Mouse (Mus musculus) forebrain, postnatal 0 days (tissue): Measurements from ENCODE around the gene Ppil6. TPM values are rescaled to one million over a fixed set of nuclear protein-coding genes. Genes with fewer than 3 reads are reported as not detected.
A peak's percentile ranks its signal among the peaks of the same experiment; 100 is the strongest.

Experiments used
- ATAC-seq: fragments of 200-750 bp; cut with Nextera tagmentation; 2 replicates; pipeline ENCODE4 v1.8.0; 2017; ENCODE audit warnings: mild to moderate bottlenecking, moderate library complexity
- DNase-seq: peaks from one replicate; pipeline ENCODE4 v3.0.0-alpha.2; 2015
- H3K27ac ChIP-seq: fragments of 300-500 bp; sonication (generic); 2 replicates; pipeline ENCODE4 v1.5.1; 2014; ENCODE audit warnings: low read depth, mild to moderate bottlenecking, antibody characterized with exemption, low read length, moderate library complexity, mixed read lengths
- H3K27me3 ChIP-seq: fragments of 300-500 bp; sonication (generic); 2 replicates; pipeline ENCODE4 v1.6.1; 2014; ENCODE audit warnings: mild to moderate bottlenecking, low read length, mixed read lengths; ENCODE audit not compliant: insufficient read depth
- H3K36me3 ChIP-seq: fragments of 300-500 bp; sonication (generic); 2 replicates; pipeline ENCODE4 v1.6.1; 2014; ENCODE audit warnings: mild to moderate bottlenecking, moderate library complexity; ENCODE audit not compliant: insufficient read depth
- H3K4me1 ChIP-seq: fragments of 300-500 bp; sonication (generic); 2 replicates; pipeline ENCODE4 v1.6.1; 2014; ENCODE audit warnings: antibody characterized with exemption; ENCODE audit not compliant: insufficient read depth
- H3K4me2 ChIP-seq: fragments of 300-500 bp; sonication (generic); 2 replicates; pipeline ENCODE4 v1.6.1; 2014; ENCODE audit warnings: low read depth, mild to moderate bottlenecking, moderate library complexity
- H3K4me3 ChIP-seq: fragments of 300-500 bp; sonication (generic); 2 replicates; pipeline ENCODE4 v1.5.1; 2014; ENCODE audit warnings: low read depth, low read length, mixed read lengths
- H3K9ac ChIP-seq: fragments of 300-500 bp; sonication (generic); 2 replicates; pipeline ENCODE4 v1.6.1; 2014; ENCODE audit warnings: mild to moderate bottlenecking
- H3K9me3 ChIP-seq: fragments of 300-500 bp; sonication (generic); 2 replicates; pipeline ENCODE4 v1.6.1; 2016; ENCODE audit warnings: low read length
- CTCF ChIP-seq: sonication (generic); IDR thresholded peaks from 2 replicates; pipeline ENCODE4 v1.5.1; 2016; ENCODE audit warnings: antibody characterized with exemption, control low read depth, low read depth
- WGBS: fragments of 180-500 bp; shearing (Covaris S2); extraction: QIAGEN DNeasy Blood & Tissue Kit; methylation state at CpG from one replicate; pipeline ENCODE4 v1.1.7; 2014; 5-methylcytosine and 5-hydroxymethylcytosine counted together
- polyA plus RNA-seq: library from polyadenylated mRNA; unstranded; fragments of >200 nt; fragmentation: Nextera tagmentation; extraction: Ambion mirVana; gene quantifications from 2 replicates; pipeline ENCODE4 v1.2.1, GENCODE M21; 2015
- total RNA-seq: library from RNA; depleted of rRNA; stranded (reverse); fragments of >200 nt; gene quantifications from 2 replicates; pipeline ENCODE4 v1.2.3, GENCODE M21; 2014

Gene Ppil6
- total and polyA plus RNA-seq, 2 experiments from 2014 or later = 0.81 to 8.7 TPM

DNA sequence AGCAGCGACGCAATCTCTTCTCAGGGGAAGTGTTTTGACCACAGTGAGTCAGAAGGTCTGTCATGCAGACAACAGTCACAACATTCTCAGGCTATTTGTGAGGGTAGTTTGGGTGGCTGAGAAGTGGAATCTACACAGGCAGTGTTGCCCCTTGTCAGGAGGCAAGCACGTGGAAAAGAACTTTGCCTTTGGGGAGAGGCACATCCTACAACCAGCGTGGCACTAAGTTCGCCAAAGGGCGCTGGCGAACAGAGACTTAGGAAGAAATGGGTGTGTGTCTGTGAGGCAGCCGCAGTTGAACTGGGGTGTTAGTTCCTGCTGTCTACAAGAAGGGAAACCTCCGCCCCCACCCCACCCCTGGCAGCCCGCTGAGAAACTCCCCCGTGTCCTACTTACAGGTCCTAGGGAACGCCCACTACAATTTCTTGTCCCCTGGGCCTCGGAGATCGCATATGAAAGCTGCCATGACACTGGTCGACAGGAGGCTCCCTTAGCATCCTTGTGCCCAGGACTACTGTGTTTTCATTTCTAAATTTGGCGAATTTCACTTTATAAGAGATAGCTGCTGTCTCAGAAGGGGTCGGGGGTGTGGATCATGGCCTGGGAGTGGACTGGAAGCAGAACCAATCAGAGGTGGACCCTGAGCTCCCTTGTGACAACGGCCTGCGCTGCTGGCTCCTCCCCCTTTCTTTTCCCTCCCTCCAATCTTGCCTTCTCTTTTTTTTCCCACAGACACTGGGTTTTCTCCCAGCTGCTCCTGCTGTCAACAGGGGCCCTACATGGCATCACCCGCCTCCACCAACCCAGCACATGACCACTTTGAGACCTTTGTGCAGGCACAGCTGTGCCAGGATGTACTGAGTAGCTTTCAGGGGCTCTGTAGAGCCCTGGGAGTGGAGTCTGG, 12.7 kb upstream of the Ppil6 start:
- no peaks in the 10 kb centered on the region for H3K9me3 ChIP-seq
- peak overlapping the region; percentile 85 for H3K4me2 ChIP-seq
- H3K9ac ChIP-seq = peak overlapping the region; percentile 60
- no peaks in the 10 kb centered on the region for H3K27me3 ChIP-seq
- H3K36me3 ChIP-seq = peaks cover 12% of the 10 kb centered on the region
- 0 out of 2 replicates have a peak, but pooled peaks have one; percentile 5 for TF ChIP-seq CTCF
- H3K4me3 ChIP-seq = peak overlapping the region; percentile 49
- WGBS = 2% methylated on average over 20 of the region's 20 CpGs
- ATAC-seq (peak; percentile 77), DNase-seq (peak; percentile 66)
- H3K27ac ChIP-seq = peak overlapping the region; percentile 70
- H3K4me1 ChIP-seq = peaks cover 11% of the 10 kb centered on the region

DNA sequence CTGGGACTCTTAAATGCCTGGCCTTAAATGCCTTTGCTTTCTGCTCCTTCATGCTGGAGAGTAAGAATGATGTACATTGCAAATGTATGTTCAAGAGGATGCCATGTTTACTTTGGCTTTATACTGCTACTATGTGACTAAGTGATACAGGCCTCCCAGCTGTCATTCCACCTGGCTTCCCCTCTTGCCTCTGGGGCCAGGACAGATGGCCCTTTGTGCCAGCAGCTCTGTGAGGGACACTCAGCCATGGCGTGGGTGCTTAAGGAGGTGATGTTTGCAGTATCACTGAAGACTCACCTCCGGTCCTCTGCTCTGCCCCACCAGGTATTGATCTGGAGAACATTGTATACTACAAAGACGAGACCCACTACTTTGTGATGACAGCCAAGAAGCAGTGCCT, 10.3 kb upstream of the Ppil6 start:
- Histone ChIP-seq H3K4me1 (peaks cover 11% of the 10 kb centered on the region), H3K4me2 (no peak overlapping the region), H3K9ac (no peak overlapping the region), H3K4me3 (no peak overlapping the region), H3K36me3 (peaks cover 32% of the 10 kb centered on the region), H3K27me3 (no peaks in the 10 kb centered on the region), H3K27ac (no peak overlapping the region), H3K9me3 (no peaks in the 10 kb centered on the region)
- ATAC-seq = no peak
- DNase-seq = no peak
- TF ChIP-seq CTCF = no peak
- 72% methylated on average over 3 of the region's 3 CpGs for WGBS

DNA sequence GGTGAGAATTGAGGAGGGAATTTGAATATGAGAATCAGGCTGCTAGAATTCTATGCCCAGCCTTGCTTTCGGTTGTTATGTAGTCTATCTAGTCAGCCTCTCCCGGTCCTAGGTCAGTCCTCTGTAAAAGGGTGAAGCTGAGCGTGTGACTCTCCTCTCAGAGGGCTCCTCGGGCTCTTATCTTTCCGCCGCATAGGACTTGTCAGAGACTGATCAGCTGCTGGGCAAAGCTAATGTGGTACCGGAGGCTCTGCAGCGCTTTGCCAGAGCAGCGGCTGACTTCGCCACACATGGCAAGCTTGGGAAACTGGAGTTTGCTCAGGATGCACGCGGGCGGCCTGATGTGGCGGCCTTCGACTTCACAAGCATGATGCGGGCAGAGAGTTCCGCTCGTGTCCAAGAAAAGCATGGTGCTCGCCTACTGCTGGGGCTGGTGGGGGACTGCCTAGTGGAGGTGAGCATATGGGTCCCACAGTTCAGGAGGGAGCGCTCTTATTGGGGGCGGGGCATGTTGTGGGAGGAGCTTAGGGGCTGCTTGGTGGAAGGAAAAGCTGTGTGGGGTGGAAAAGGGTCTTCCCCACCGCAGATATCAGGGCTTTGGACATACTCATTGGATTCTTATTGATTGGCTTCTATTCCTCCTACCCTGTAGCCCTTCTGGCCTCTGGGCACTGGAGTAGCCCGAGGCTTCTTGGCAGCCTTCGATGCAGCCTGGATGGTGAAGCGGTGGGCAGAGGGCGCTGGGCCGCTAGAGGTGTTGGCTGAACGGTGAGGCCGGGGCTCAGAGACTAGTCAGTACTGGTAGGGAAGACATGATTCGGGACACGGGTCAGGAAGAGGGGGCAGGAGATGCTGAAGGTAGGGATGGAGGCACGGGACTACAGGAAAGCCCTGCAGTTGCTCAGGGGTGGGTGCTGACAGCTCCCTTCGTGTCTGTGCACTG, 9.0 kb upstream of the Ppil6 start:
- ATAC-seq (no peak), DNase-seq (no peak)
- Histone ChIP-seq H3K4me3 (no peak overlapping the region), H3K9me3 (no peaks in the 10 kb centered on the region), H3K4me1 (peaks cover 8% of the 10 kb centered on the region), H3K27ac (no peak overlapping the region), H3K9ac (no peak overlapping the region), H3K27me3 (no peaks in the 10 kb centered on the region), H3K36me3 (peaks cover 45% of the 10 kb centered on the region), H3K4me2 (no peak overlapping the region)
- no peak for TF ChIP-seq CTCF
- WGBS = 78% methylated on average over 33 of the region's 33 CpGs

DNA sequence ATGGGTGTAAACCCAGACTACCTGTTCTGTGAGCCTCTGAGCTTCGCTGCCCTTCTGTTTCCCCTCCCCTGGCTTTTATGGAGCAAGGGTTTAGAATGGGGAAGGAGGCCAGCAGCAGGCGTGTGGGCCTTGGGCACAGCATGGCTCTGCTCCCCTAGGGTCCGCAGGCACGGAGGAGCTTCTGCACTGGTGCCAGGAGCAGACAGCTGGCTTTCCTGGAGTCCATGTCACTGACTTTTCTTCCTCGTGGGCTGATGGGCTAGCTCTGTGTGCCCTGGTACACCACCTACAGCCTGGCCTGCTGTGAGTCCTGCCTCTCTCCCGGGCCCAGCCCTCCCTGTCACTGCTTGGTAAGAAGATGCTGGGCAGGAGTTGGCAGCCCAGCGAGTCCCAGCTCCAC, 7.8 kb upstream of the Ppil6 start:
- H3K27ac ChIP-seq = no peak overlapping the region
- no peak for ATAC-seq
- H3K9ac ChIP-seq = no peak overlapping the region
- no peaks in the 10 kb centered on the region for H3K9me3 ChIP-seq
- no peak overlapping the region for H3K4me2 ChIP-seq
- no peak for TF ChIP-seq CTCF
- DNase-seq = no peak
- no peak overlapping the region for H3K4me3 ChIP-seq
- peaks cover 3% of the 10 kb centered on the region; the same call in 1 of the 2 replicates for H3K4me1 ChIP-seq
- H3K27me3 ChIP-seq = no peaks in the 10 kb centered on the region
- peaks cover 56% of the 10 kb centered on the region for H3K36me3 ChIP-seq
- 82% methylated on average over 7 of the region's 7 CpGs for WGBS

DNA sequence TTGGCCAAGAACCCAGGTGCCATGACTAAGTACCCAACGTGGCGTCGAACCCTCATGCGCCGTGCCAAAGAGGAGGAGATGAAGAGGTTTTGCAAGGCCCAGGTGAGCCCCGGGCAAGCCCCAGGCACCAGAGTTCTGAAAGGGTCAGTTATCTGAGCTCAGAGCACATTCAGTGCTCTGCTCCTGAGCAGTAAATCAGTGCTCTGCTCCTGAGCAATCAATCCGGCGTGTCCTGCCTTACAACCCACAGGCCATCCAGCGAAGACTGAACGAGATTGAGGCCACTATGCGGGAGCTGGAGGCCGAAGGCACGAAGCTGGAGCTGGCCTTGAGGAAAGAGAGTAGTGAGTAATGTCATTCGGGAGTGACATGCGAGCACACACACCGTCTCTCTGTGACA, 4.5 kb upstream of the Ppil6 start:
- no peak overlapping the region for H3K9ac ChIP-seq
- peaks cover 12% of the 10 kb centered on the region for H3K4me1 ChIP-seq
- H3K27ac ChIP-seq = no peak overlapping the region
- WGBS = 94% methylated on average over 16 of the region's 16 CpGs
- H3K36me3 ChIP-seq = peaks cover 56% of the 10 kb centered on the region
- H3K4me3 ChIP-seq = no peak overlapping the region
- H3K4me2 ChIP-seq = no peak overlapping the region
- DNase-seq (no peak), ATAC-seq (no peak)
- no peak for TF ChIP-seq CTCF
- H3K27me3 ChIP-seq = no peaks in the 10 kb centered on the region
- no peaks in the 10 kb centered on the region for H3K9me3 ChIP-seq

DNA sequence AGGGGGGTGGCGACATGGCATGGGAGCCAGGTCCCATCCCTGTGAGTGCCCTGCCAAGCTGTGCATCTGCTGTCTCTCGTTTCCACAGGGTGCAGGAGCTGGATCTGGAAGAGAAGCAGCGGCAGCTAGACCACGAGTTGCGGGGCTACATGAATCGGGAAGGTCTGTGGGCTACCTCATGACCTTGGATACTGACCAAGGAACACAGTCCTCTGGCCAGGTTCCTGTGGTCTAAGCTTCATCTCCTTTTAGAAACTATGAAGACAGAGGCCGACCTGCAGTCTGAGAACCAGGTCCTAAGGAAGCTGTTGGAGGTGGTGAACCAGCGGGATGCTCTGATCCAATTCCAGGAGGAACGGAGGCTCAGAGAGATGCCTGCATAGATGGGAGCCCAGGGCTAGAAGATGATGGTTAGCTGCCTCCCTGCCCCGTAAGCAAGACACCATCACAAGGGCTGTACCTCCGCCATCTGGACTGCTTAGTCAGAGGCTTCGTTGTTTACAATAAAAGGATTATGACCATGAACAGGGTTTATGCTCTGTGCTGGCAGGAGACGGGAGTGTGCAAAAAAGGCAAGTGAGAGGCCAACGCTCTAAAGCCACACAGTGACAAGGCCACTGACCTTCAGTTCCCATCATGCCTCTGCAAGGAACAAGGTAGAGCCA, 3.6 kb upstream of the Ppil6 start:
- no peak overlapping the region for H3K27ac ChIP-seq
- H3K4me2 ChIP-seq = no peak overlapping the region
- no peak overlapping the region for H3K4me3 ChIP-seq
- TF ChIP-seq CTCF = no peak
- H3K36me3 ChIP-seq = peaks cover 52% of the 10 kb centered on the region
- 80% methylated on average over 14 of the region's 14 CpGs for WGBS
- no peaks in the 10 kb centered on the region for H3K27me3 ChIP-seq
- DNase-seq (no peak), ATAC-seq (no peak)
- no peaks in the 10 kb centered on the region for H3K9me3 ChIP-seq
- H3K4me1 ChIP-seq = peaks cover 12% of the 10 kb centered on the region
- no peak overlapping the region for H3K9ac ChIP-seq
